Mouse (Mus musculus) activated CD4-positive, CD25-positive, alpha-beta regulatory T cell, adult 4 months (primary cell): ENCODE measurements at regions not wholly inside any gene's neighbourhood (a gene's known extent, or its start where the extent isn't known, plus 50 kb on each side); places are given as distances from the start of the nearest gene placed in this dataset.

Experiments
- ATAC-seq: one replicate; pipeline ENCODE4 v1.8.0; 2017

DNA sequence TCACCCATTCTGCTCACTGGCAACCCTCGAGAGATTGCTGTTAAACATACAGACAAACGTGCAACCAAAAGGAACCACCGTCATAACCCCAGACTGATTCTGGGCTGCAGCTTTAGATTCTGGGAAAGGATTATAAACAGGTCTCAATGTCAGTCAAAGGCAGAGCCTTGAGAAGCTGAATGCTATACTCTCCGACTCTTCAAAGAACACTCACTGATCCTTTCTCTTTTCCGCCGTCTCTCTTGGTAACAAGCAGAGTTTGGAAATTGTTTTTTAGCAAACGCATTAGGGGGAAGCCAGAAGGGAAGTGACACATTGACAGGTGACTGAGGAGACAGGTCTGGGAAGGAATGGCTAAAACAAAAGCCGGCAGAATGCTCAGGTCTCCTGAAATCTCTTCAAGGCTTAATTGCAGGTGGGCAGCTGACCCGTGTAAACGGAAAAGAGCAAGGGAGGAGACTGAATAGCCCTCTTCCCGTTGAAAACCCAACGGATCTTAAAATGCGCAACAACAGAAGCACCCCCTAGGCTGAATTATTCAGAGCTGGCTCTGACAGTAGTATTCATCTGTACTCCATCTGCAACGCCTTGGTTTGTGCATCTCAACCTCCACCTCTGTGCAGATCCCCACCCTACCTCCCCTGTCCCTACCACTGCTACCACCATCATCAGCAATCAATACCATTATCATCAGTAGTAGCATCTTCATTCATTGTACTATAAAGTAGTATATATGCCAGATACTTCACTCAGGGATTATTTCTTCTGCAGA, 219.6 kb downstream of the Tmem38b start:
- ATAC-seq: no peak

GRCm38 (mm10) chr4:54064331-54064730, 238.5 kb downstream of the Tmem38b start:
- ATAC-seq: no peak

DNA sequence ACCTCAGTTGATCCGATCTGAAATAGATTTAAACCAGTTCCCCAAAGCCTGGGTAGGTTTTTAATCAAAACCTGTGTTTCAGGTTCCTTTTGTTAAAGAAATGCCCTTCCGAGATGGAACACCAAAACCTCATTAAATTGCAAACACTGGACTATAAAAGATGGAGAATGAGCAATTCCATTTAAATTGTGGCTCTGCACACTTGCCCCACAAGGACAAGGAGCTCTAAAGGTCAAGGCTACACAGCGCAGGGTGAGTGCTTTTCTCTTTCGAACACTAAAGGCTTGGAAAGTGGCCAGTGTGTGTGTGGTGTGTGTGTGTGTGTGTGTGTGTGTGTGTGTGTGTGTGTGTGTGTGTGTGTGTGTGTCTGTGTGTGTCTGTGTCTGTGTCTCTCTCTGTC, 246.1 kb downstream of the Tmem38b start:
- ATAC-seq: no peak

DNA sequence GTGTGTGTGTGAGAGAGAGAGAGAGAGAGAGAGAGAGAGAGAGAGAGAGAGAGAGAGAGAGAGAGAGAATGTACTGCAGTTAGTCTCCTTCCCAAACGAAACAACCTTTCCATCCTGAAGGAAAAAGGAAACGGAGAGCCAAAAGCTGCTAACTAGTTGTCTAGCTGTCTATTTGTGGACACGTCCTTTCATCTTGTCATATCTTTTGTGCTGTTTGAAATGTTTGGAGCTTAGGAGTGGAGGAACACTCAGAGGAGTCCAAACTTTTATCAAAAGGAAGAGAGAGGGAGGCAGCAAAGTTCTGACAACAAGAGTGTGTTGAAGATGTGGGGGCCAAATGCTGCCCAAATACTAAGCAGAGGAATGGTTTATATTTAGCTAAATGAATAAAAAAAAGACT, 246.6 kb downstream of the Tmem38b start:
- no peak for ATAC-seq

DNA sequence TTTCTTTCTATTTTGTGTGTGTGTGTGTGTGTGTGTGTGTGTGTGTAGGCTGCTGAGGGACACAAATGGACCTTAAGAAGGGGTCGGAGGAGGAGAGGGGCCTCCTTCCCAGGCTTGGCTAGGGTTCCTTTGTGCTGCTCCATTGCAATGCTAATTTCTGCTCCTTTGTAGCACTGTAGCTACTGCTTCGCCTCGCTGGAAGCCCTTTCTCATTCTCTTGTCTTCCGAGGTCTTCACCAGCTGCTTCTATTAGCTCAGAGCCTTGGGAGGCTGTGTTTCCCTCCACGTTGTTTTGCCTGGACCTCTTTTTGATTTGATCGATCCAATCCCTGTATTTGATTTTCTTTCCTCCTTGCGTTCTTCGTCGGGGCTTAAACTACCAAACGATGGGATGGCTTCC, 247.1 kb downstream of the Tmem38b start:
- ATAC-seq: no peak

- ATAC-seq: no peak
These were observed 247.6 kb downstream of the Tmem38b start for GRCm38 (mm10) chr4:54073483-54073882.

DNA sequence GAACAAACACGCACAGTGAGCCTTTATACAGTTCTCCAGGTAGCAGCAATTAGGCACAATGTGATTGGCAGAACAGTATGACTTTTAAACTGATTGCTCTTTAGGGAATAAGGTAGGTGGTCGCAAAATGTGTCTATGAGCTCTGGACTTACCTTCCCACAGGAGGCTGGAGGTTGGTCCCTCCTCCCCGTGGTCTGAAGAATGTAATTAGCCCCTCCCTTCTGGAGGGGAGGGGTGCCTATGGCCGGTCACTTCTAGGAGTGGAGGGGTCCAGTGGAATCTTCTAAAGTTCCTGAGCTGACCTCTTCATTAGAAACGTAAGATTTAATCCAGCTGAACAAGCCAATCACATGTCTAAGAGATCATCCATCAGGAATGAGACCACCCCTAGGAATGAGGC, 248.4 kb downstream of the Tmem38b start:
- no peak for ATAC-seq

- no peak for ATAC-seq
These were observed 254.7 kb downstream of the Tmem38b start for GRCm38 (mm10) chr4:54080526-54080925.

GRCm38 (mm10) chr4:54081411-54081810, 255.6 kb downstream of the Tmem38b start:
- no peak for ATAC-seq

GRCm38 (mm10) chr4:54084747-54085146, 258.9 kb downstream of the Tmem38b start:
- ATAC-seq: no peak

DNA sequence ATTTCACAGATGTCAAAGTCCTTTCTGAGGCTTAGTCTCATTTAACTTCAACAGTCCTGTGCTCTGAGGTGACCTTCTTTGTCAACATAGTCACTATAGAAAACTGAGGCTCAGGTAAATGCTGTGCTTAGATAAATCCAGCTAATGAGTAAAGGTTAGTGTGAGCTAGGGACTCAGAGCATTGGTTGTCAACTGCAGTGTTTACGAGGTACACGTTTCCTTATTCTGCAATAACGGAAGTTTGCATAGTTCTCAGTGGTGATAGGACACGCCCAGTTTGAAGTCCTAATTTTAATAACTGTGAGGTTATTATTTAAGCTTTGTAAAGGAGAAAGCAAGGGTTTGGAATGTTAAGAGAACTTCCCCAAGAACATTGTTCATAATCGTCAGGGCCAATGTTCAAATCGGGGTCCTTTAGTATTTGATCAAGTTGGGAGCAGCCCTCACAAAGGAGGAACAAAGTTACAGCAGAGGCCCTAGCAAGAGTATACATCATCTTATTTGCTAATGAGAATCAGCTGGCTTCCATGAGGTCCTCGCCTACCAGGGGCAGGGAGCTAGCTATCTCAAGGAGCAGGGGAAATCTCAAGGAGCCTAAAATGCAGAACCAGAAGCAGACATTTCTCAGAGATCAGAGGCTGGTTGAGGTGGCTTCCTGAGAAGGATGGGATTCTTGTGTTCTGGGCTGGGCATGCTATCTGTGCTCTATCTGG, 268.6 kb downstream of the Tmem38b start:
- ATAC-seq: no peak

- ATAC-seq: no peak
These were observed 269.5 kb downstream of the Tmem38b start for GRCm38 (mm10) chr4:54095200-54095930.

- no peak for ATAC-seq
These were observed 271.7 kb downstream of the Tmem38b start for GRCm38 (mm10) chr4:54097543-54097942.

- no peak for ATAC-seq
These were observed 274.4 kb downstream of the Tmem38b start for GRCm38 (mm10) chr4:54100282-54100681.

DNA sequence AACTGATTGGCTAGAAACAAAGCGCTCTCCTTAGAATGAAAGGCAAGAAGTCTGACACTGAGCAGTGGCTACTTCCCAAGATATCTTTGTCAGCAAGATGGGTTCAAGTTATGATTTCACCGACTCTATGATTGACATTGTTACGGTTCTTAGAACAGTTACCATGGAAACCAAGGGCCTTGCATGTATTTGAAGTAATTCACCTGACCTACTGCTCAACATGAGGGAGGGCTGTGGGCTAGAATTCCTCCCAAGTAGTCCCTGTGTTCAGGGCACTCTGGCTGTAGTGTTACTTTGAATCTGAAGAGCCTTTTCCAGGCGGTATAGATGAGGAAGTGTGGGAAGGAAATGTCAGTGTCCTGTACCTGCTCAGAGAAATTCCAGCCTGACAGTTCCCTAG, 281.1 kb downstream of the Tmem38b start:
- no peak for ATAC-seq

GRCm38 (mm10) chr4:54116310-54116709, 290.5 kb downstream of the Tmem38b start:
- ATAC-seq: no peak

- no peak for ATAC-seq
These were observed 292.5 kb downstream of the Tmem38b start for GRCm38 (mm10) chr4:54118179-54118846.

DNA sequence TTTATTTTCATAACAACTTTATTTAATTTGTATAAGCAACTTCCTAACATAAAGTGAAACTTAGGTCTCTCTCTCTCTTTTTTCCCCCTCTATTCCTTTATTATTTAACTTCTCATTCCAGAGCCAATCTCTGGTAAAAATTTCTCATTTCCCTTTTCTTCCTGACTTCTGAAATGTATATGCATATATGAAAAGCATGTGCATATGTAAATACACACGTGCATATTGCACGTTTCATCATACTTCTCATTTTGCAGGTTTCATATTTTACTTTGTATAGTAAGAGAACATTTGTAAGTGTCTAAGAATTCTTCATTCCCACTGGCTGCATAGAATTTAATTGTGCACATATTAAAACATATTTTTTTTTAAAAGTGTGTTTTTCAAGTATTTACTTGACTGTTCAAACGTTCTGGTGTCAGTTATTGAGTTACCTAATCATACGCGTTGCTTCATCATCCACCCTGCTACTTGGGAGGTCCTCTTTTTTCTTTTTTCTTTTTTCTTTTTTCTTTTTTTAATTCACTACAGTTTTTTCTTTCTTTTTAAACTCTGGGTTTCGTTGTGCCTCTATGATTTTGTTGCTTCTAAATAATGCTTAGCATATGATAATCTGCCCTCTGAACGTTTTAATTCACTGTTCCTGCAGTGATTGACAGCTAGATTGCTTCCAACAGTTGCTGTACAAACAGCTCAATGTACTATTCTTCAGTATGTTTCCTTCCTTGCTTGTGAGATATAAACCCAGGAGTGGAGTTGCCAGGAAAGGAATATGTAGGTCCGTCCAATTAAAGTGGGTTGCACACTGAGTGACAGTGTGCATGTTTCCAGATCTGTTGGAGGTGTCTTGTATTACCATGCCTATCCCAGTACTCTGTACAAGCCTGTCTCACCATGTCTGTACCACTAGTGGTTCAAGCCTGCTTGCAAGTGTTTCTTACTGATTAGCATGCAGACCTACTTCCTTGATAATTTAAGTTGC, 303.2 kb downstream of the Tmem38b start:
- no peak for ATAC-seq

DNA sequence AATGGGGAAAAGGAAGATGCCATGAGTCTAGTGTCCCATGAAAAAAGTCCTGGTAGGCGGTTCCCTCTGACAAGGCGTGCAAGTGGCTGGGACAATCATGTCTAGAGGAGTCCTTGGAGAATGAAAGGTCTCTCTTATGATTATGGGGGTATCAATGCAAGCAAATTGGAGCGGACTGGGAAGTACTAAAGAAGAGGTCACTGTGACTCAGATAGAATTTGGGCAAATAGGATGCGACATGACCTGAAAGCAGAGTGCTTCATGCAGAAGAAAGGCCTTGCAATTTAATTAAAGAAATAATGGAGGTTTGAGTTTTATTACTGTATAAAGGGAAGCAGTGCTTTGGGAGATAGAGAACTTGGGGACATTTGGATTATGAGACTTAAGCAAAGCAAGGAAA, 330.3 kb downstream of the Tmem38b start:
- no peak for ATAC-seq

DNA sequence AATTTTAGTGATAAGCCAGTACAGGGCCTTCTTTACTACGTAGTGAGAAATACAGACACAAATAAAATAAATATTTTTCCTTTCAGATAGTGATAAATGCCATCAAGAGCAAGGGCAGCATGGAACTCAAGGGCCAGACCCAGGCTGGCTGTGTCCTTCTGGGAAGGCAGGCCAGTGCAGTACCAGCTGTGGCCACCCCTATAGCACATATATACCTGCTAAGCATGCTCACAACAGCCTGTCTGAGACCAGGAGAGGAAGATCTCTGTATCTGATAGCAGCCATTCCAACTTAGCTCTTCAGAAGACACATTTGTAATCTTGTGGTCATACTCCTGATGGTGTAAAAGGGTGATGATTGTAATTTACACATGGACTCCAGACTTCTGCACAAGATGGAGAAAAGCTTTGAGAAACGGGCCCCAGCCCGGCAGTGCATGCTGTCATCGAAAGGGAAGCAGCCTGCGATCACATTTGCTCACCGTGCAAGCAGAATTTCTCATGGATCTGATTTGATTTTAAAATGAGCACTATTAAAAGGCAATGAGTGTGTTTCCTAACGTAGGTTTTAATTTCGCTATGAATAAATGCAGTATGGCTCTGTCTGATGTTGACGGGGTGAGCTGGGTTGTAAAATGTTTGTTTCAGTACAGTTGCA, 335.6 kb downstream of the Tmem38b start:
- ATAC-seq: no peak

- ATAC-seq: no peak
These were observed 336.5 kb downstream of the Tmem38b start for GRCm38 (mm10) chr4:54162308-54162707.
